Mouse (Mus musculus): ENCODE results near the gene Adamts9. TPM values are rescaled to one million over a fixed set of nuclear protein-coding genes. Genes with fewer than 3 reads are reported as not detected.

Adamts9 gene
- polyA plus RNA-seq, 1 experiment from 2014 or later = 8.2 TPM

GRCm38 (mm10) chr6:92822006-92822405 lies 121.3 kb downstream of the Adamts9 start:
- no peak overlapping the region for H3K27ac ChIP-seq (replicated peaks; ENCODE audit: low read depth, low read length)
- no peaks in the 10 kb centered on the region for H3K27me3 ChIP-seq (replicated peaks; ENCODE audit: control insufficient read depth, insufficient read depth, low read length)
- no peak overlapping the region for H3K4me2 ChIP-seq (ENCODE audit: low read depth, low read length)
- H3K9me3 ChIP-seq (ENCODE audit: control insufficient read depth, low read length) = no peaks in the 10 kb centered on the region
- peaks cover 5% of the 10 kb centered on the region; the same call in 1 of the 2 replicates for H3K4me1 ChIP-seq (ENCODE audit: control insufficient read depth, insufficient read depth, low read length)
- 50% methylated on average over 6 of the region's 6 CpGs for WGBS
- no peaks in the 10 kb centered on the region for H3K36me3 ChIP-seq (ENCODE audit: control insufficient read depth, insufficient read depth, low read length)
- DNase-seq (ENCODE audit: low spot score) (no peak), ATAC-seq (ENCODE audit: low read depth) (no peak)
- no peak overlapping the region for H3K9ac ChIP-seq (ENCODE audit: low read depth, low read length)
- H3K4me3 ChIP-seq (ENCODE audit: low read depth, low read length) = no peak overlapping the region

GRCm38 (mm10) chr6:92821606-92822005 lies 121.7 kb downstream of the Adamts9 start:
- Histone ChIP-seq H3K9me3 (ENCODE audit: control insufficient read depth, low read length) (no peaks in the 10 kb centered on the region), H3K36me3 (ENCODE audit: control insufficient read depth, insufficient read depth, low read length) (no peaks in the 10 kb centered on the region), H3K4me3 (ENCODE audit: low read depth, low read length) (no peak overlapping the region), H3K27ac (replicated peaks; ENCODE audit: low read depth, low read length) (no peak overlapping the region), H3K4me1 (ENCODE audit: control insufficient read depth, insufficient read depth, low read length) (peaks cover 6% of the 10 kb centered on the region; the same call in 1 of the 2 replicates), H3K27me3 (replicated peaks; ENCODE audit: control insufficient read depth, insufficient read depth, low read length) (no peaks in the 10 kb centered on the region), H3K4me2 (ENCODE audit: low read depth, low read length) (no peak overlapping the region), H3K9ac (ENCODE audit: low read depth, low read length) (no peak overlapping the region)
- no peak for DNase-seq (ENCODE audit: low spot score)
- ATAC-seq (ENCODE audit: low read depth) = no peak
- 56% methylated on average over 5 of the region's 5 CpGs for WGBS

GRCm38 (mm10) chr6:92817661-92818060 lies 125.6 kb downstream of the Adamts9 start:
- H3K27ac ChIP-seq (replicated peaks; ENCODE audit: low read depth, low read length) = no peak overlapping the region
- H3K9ac ChIP-seq (ENCODE audit: low read depth, low read length) = no peak overlapping the region
- no peaks in the 10 kb centered on the region for H3K27me3 ChIP-seq (replicated peaks; ENCODE audit: control insufficient read depth, insufficient read depth, low read length)
- H3K9me3 ChIP-seq (ENCODE audit: control insufficient read depth, low read length) = no peaks in the 10 kb centered on the region
- WGBS = 63% methylated on average over 8 of the region's 8 CpGs
- peaks cover 9% of the 10 kb centered on the region; the same call in 1 of the 2 replicates for H3K4me1 ChIP-seq (ENCODE audit: control insufficient read depth, insufficient read depth, low read length)
- ATAC-seq (ENCODE audit: low read depth) (no peak), DNase-seq (ENCODE audit: low spot score) (no peak)
- no peak overlapping the region for H3K4me2 ChIP-seq (ENCODE audit: low read depth, low read length)
- no peak overlapping the region for H3K4me3 ChIP-seq (ENCODE audit: low read depth, low read length)
- H3K36me3 ChIP-seq (ENCODE audit: control insufficient read depth, insufficient read depth, low read length) = peaks cover 8% of the 10 kb centered on the region; the same call in 1 of the 2 replicates

DNA sequence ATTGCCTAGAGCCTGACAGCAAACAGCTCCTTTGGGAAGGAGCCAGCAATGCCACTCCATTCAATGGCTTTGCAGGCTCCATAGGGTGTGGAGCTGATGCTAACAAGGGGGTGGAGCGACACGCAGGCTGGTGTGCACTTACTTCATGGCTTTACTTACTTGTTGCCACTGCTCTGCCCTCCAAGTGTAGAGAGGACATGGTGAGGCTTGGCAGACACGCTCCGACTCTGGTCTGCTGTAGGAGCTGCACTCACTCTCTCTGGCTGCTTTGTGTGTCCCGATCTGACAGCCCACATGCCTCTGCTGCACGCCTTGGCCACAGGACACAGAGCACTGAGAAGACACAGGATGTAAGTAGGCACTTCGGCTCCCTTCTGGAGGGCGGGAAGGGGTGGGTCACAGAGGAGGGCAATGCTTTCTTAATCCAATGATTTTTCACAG lies 127.0 kb downstream of the Adamts9 start, which contains the start of gene A730049H05Rik:
Gene A730049H05Rik (plus strand): TSS at position 168 of the 441 bp plus-strand sequence.
- no peak within 1 kb of the TSS for H3K27ac ChIP-seq (replicated peaks; ENCODE audit: low read depth, low read length)
- peak within 1 kb of the TSS; percentile 16; the same call in 1 of the 2 replicates for H3K4me2 ChIP-seq (ENCODE audit: low read depth, low read length)
- 0 out of 2 replicates have a peak, but pooled peaks have one; percentile 22 for ATAC-seq (ENCODE audit: low read depth)
- no peaks in the 10 kb centered on the region for H3K9me3 ChIP-seq (ENCODE audit: control insufficient read depth, low read length)
- no peak within 1 kb of the TSS for H3K9ac ChIP-seq (ENCODE audit: low read depth, low read length)
- DNase-seq (ENCODE audit: low spot score) = peak; percentile 59
- H3K4me3 ChIP-seq (ENCODE audit: low read depth, low read length) = no peak within 1 kb of the TSS
- 0 out of 2 replicates have a peak, but pooled peaks cover 4% of the 10 kb centered on the region for H3K4me1 ChIP-seq (ENCODE audit: control insufficient read depth, insufficient read depth, low read length)
- no peaks in the 10 kb centered on the region for H3K27me3 ChIP-seq (replicated peaks; ENCODE audit: control insufficient read depth, insufficient read depth, low read length)
- peaks cover 8% of the 10 kb centered on the region; the same call in 1 of the 2 replicates for H3K36me3 ChIP-seq (ENCODE audit: control insufficient read depth, insufficient read depth, low read length)
- WGBS = 26% methylated on average over 8 of the region's 8 CpGs

DNA sequence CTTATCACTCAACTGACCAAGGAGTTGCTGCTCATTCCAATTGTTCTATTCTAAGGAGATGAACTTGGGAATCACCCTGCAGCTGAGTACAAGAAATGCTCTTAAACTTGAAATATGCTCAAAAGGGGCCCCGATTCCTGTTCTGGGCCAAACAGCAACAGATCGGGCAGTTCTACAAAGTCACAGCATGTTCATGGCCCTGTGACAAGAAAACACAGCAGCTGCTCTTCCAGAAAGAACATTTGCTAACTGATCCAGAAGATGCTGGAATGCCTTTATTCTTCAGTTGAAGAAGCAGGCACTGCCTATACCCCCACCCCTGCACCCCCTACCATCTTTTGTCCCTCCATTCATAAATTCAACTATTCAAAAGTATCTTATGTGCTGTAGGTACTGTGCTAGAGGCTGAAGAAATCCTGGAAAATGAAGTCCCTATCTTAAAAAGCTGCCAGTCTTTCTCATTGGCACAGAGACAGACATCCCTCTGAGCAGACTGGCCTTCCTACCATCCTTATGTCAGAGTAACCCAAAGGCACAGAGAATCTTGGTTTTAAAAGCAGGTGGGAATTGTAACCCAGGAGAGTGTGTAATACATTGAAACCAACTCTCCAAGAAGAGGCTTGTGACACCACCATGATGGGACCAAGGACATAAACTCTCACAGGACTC lies 130.5 kb downstream of the Adamts9 start:
- Histone ChIP-seq H3K9me3 (ENCODE audit: control insufficient read depth, low read length) (no peaks in the 10 kb centered on the region), H3K27me3 (replicated peaks; ENCODE audit: control insufficient read depth, insufficient read depth, low read length) (no peaks in the 10 kb centered on the region), H3K27ac (replicated peaks; ENCODE audit: low read depth, low read length) (no peak overlapping the region), H3K4me1 (ENCODE audit: control insufficient read depth, insufficient read depth, low read length) (0 out of 2 replicates have a peak, but pooled peaks cover 4% of the 10 kb centered on the region), H3K4me3 (ENCODE audit: low read depth, low read length) (no peak overlapping the region), H3K36me3 (ENCODE audit: control insufficient read depth, insufficient read depth, low read length) (peaks cover 8% of the 10 kb centered on the region; the same call in 1 of the 2 replicates), H3K4me2 (ENCODE audit: low read depth, low read length) (no peak overlapping the region), H3K9ac (ENCODE audit: low read depth, low read length) (no peak overlapping the region)
- 83% methylated on average over 2 of the region's 2 CpGs for WGBS
- no peak for ATAC-seq (ENCODE audit: low read depth)
- no peak for DNase-seq (ENCODE audit: low spot score)

DNA sequence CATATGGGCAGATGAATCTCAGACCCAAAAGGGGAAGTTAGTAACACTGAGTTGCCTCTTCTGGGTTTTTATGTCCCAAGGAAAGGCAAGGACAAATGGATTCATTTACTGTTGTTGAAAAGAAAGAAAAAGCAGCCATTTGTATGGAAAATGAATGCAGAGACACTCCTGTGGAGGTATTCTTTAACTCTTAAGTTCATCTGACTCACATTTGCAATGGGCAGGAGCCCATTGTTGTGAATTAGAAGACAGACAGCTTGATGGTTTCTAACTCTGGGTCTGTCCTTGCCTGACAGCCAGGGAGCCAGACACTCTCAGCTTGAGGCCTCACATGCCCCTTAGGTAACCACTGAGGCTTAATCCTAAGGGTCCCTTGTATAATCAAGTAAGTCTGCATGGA lies 131.7 kb downstream of the Adamts9 start:
- H3K27ac ChIP-seq (replicated peaks; ENCODE audit: low read depth, low read length) = no peak overlapping the region
- H3K9me3 ChIP-seq (ENCODE audit: control insufficient read depth, low read length) = no peaks in the 10 kb centered on the region
- H3K27me3 ChIP-seq (replicated peaks; ENCODE audit: control insufficient read depth, insufficient read depth, low read length) = no peaks in the 10 kb centered on the region
- ATAC-seq (ENCODE audit: low read depth) = no peak
- H3K4me1 ChIP-seq (ENCODE audit: control insufficient read depth, insufficient read depth, low read length) = 0 out of 2 replicates have a peak, but pooled peaks cover 3% of the 10 kb centered on the region
- no peak overlapping the region for H3K4me2 ChIP-seq (ENCODE audit: low read depth, low read length)
- peaks cover 12% of the 10 kb centered on the region for H3K36me3 ChIP-seq (ENCODE audit: control insufficient read depth, insufficient read depth, low read length)
- no peak overlapping the region for H3K4me3 ChIP-seq (ENCODE audit: low read depth, low read length)
- no peak overlapping the region for H3K9ac ChIP-seq (ENCODE audit: low read depth, low read length)
- DNase-seq (ENCODE audit: low spot score) = no peak

- Histone ChIP-seq H3K4me3 (ENCODE audit: low read depth, low read length) (no peak overlapping the region), H3K9me3 (ENCODE audit: control insufficient read depth, low read length) (no peaks in the 10 kb centered on the region), H3K4me2 (ENCODE audit: low read depth, low read length) (no peak overlapping the region), H3K9ac (ENCODE audit: low read depth, low read length) (no peak overlapping the region), H3K27me3 (replicated peaks; ENCODE audit: control insufficient read depth, insufficient read depth, low read length) (no peaks in the 10 kb centered on the region), H3K36me3 (ENCODE audit: control insufficient read depth, insufficient read depth, low read length) (peaks cover 21% of the 10 kb centered on the region), H3K4me1 (ENCODE audit: control insufficient read depth, insufficient read depth, low read length) (no peaks in the 10 kb centered on the region), H3K27ac (replicated peaks; ENCODE audit: low read depth, low read length) (no peak overlapping the region)
- WGBS = 87% methylated on average over 2 of the region's 2 CpGs
- DNase-seq (ENCODE audit: low spot score) = no peak
- no peak for ATAC-seq (ENCODE audit: low read depth)
Observed at GRCm38 (mm10) chr6:92810628-92811027, 132.7 kb downstream of the Adamts9 start.

DNA sequence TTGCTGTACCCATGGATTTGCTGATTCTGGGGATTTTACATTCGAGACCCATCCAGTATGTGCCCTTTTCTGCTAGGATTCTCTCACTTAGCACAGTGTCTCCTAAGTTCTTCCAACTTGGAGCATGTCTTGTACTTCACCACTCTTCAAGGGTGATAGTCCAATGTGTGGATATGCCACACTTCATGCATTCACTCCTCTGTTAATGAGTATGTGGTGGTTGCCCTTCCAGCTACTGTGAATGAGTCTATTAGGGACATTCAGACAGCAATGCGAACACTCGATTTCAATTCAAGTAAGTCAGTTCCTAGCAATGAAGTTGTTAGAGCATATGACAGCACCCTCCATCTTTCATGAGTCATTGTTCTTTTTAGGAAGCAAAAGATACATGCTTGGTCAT lies 133.5 kb downstream of the Adamts9 start:
- Histone ChIP-seq H3K27ac (replicated peaks; ENCODE audit: low read depth, low read length) (no peak overlapping the region), H3K4me2 (ENCODE audit: low read depth, low read length) (no peak overlapping the region), H3K9ac (ENCODE audit: low read depth, low read length) (no peak overlapping the region), H3K36me3 (ENCODE audit: control insufficient read depth, insufficient read depth, low read length) (peaks cover 16% of the 10 kb centered on the region), H3K9me3 (ENCODE audit: control insufficient read depth, low read length) (no peaks in the 10 kb centered on the region), H3K4me3 (ENCODE audit: low read depth, low read length) (no peak overlapping the region), H3K27me3 (replicated peaks; ENCODE audit: control insufficient read depth, insufficient read depth, low read length) (no peaks in the 10 kb centered on the region), H3K4me1 (ENCODE audit: control insufficient read depth, insufficient read depth, low read length) (no peaks in the 10 kb centered on the region)
- 86% methylated on average over 3 of the region's 3 CpGs for WGBS
- ATAC-seq (ENCODE audit: low read depth) (no peak), DNase-seq (ENCODE audit: low spot score) (no peak)

Measured in embryonic facial prominence, embryonic 14.5 days (tissue).